Mouse (Mus musculus) bone marrow macrophage, adult 2 months (primary cell): ENCODE measurements around the gene Sema4f.

ENCODE experiments used
- CTCF ChIP-seq: IDR thresholded peaks from 2 replicates; pipeline ENCODE4 v1.5.1; 2012; ENCODE audit warnings: low read depth, mild to moderate bottlenecking, low read length, moderate library complexity
- POLR2A ChIP-seq: IDR thresholded peaks from 2 replicates; pipeline ENCODE4 v1.6.1; 2012; ENCODE audit warnings: mild to moderate bottlenecking, low read depth, low read length, borderline replicate concordance

GRCm38 (mm10) chr6:82917076-82917777 is 22.3 kb downstream of the Sema4f start:
- TF ChIP-seq POLR2A (no peak), CTCF (no peak)
